Mouse (Mus musculus) forebrain, embryonic 12.5 days (tissue): ENCODE measurements around the gene Dhx58. TPM values are rescaled to one million over a fixed set of nuclear protein-coding genes. Genes with fewer than 3 reads are reported as not detected.
"Not testable (repeated sequence)": the region's sequence is repeated elsewhere in the genome, so short reads cannot be mapped to it uniquely, and the experiment has no call there.

Source experiments
- ATAC-seq: fragments of 200-750 bp; cut with Nextera tagmentation; 2 replicates; pipeline ENCODE4 v1.8.0; 2017; ENCODE audit warnings: moderate TSS enrichment; ENCODE audit not compliant: low FRiP score
- H3K27ac ChIP-seq: fragments of 300-500 bp; sonication (generic); 2 replicates; pipeline ENCODE4 v1.5.1; 2016; ENCODE audit warnings: mild to moderate bottlenecking
- H3K27me3 ChIP-seq: fragments of 300-500 bp; sonication (generic); 2 replicates; pipeline ENCODE4 v1.6.1; 2016; ENCODE audit warnings: mild to moderate bottlenecking
- H3K36me3 ChIP-seq: fragments of 300-500 bp; sonication (generic); replicated peaks from 2 replicates; pipeline ENCODE4 v1.6.1; 2016; ENCODE audit warnings: mild to moderate bottlenecking
- H3K4me1 ChIP-seq: fragments of 300-500 bp; sonication (generic); 2 replicates; pipeline ENCODE4 v1.6.1; 2016
- H3K4me2 ChIP-seq: fragments of 300-500 bp; sonication (generic); 2 replicates; pipeline ENCODE4 v1.6.1; 2016; ENCODE audit warnings: mild to moderate bottlenecking, moderate library complexity
- H3K4me3 ChIP-seq: fragments of 300-500 bp; sonication (generic); replicated peaks from 2 replicates; pipeline ENCODE4 v1.5.1; 2016; ENCODE audit warnings: mild to moderate bottlenecking
- H3K9ac ChIP-seq: fragments of 300-500 bp; sonication (generic); 2 replicates; pipeline ENCODE4 v1.6.1; 2016; ENCODE audit warnings: mild to moderate bottlenecking
- H3K9me3 ChIP-seq: fragments of 300-500 bp; sonication (generic); 2 replicates; pipeline ENCODE4 v1.6.1; 2016
- WGBS: fragments of 180-500 bp; shearing (Covaris S2); methylation state at CpG from one replicate; pipeline ENCODE4 v1.1.7; 2016; 5-methylcytosine and 5-hydroxymethylcytosine counted together
- polyA plus RNA-seq: library from polyadenylated mRNA; unstranded; fragments of >200 nt; fragmentation: Nextera tagmentation; extraction: Ambion mirVana; gene quantifications from 2 replicates; pipeline ENCODE4 v1.2.1, GENCODE M21; 2016

Gene Dhx58
- polyA plus RNA-seq, 1 experiment from 2014 or later: 2.6 TPM

- H3K27me3 ChIP-seq: peaks cover 28% of the 10 kb centered on the region
- H3K4me1 ChIP-seq, H3K4me2 ChIP-seq, H3K27ac ChIP-seq, H3K36me3 ChIP-seq, H3K9ac ChIP-seq, H3K4me3 ChIP-seq, ATAC-seq, H3K9me3 ChIP-seq: not testable (repeated sequence)
- 54% methylated on average over 3 of the region's 3 CpGs for WGBS
Observed at GRCm38 (mm10) chr11:100655589-100655988, 48.5 kb downstream of the Dhx58 start.

DNA sequence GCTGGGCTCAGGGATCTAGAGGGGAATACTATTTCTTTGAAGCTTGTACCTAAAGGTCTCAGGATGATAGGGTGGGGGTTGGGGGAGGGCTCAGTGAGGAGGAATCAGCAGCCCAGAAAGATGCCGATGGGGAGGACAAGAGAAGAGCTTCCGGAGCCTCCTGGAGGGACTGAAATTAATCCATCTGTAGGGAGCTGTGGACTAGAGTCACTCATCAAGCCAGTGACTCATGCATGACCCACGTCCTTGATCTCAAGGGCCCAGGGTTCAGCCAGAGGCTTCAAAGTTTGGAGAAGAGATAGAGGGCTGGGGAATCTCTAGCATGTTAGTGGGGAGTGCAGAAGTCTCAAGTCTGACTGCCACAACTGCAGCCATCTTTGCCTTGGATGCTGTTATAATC is 52.3 kb downstream of the Dhx58 start:
- Histone ChIP-seq H3K4me2 (no peak overlapping the region), H3K36me3 (no peaks in the 10 kb centered on the region), H3K27me3 (peaks cover 50% of the 10 kb centered on the region), H3K4me3 (no peak overlapping the region), H3K4me1 (peaks cover 6% of the 10 kb centered on the region), H3K27ac (no peak overlapping the region), H3K9ac (no peak overlapping the region), H3K9me3 (no peaks in the 10 kb centered on the region)
- ATAC-seq: no peak
- 20% methylated on average over 3 of the region's 3 CpGs for WGBS

DNA sequence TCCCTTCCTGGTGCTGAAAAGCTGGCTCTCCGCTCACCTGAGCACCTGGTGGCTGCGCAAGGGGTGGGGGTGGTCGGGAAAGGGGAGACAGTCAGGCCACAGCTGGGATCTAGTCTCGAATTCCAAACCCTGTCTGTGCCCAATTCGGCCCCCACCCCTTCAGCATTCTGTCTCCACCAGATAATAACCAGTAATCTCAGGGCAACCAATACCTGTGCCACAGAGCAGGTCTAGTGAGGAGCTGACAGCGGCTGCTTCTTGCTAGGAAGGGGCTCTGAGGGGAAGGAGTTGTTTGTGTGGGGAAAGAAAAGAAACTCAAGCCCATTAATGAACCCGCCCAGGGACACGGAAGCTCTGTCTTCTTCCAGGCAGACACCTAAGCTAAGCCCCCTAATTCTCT is 52.9 kb downstream of the Dhx58 start:
- Histone ChIP-seq H3K27me3 (peaks cover 50% of the 10 kb centered on the region), H3K9ac (no peak overlapping the region), H3K36me3 (no peaks in the 10 kb centered on the region), H3K27ac (no peak overlapping the region), H3K9me3 (no peaks in the 10 kb centered on the region), H3K4me3 (no peak overlapping the region), H3K4me1 (0 out of 2 replicates have a peak, but pooled peaks cover under 1% of the 10 kb centered on the region), H3K4me2 (no peak overlapping the region)
- WGBS: 13% methylated on average over 8 of the region's 8 CpGs
- ATAC-seq: no peak

DNA sequence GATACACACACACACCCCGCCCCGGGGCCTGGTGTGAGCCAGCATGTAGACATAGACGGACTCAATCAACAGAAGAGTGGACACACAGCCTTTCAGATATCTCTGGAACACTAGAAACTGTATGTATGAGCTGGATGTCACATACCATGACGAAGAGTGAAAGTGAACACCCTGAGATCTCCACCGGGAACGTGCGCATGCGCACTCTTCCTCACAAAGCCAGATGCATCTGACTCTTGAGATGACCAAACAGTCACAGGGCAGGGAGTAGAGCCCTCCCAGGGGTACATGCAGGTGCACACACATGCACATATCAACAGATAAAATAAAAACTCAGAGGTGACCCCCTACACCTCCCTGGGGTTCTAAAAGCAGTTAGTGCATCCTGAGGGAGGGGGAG is 55.7 kb downstream of the Dhx58 start:
- H3K27me3 ChIP-seq: peaks cover 52% of the 10 kb centered on the region
- H3K9ac ChIP-seq: no peak overlapping the region
- H3K4me3 ChIP-seq: no peak overlapping the region
- H3K4me1 ChIP-seq: no peaks in the 10 kb centered on the region; the same call in 1 of the 2 replicates
- WGBS: 93% methylated on average over 8 of the region's 8 CpGs
- no peak overlapping the region for H3K4me2 ChIP-seq
- H3K36me3 ChIP-seq: no peaks in the 10 kb centered on the region
- H3K9me3 ChIP-seq: no peaks in the 10 kb centered on the region
- H3K27ac ChIP-seq: no peak overlapping the region
- ATAC-seq: no peak

DNA sequence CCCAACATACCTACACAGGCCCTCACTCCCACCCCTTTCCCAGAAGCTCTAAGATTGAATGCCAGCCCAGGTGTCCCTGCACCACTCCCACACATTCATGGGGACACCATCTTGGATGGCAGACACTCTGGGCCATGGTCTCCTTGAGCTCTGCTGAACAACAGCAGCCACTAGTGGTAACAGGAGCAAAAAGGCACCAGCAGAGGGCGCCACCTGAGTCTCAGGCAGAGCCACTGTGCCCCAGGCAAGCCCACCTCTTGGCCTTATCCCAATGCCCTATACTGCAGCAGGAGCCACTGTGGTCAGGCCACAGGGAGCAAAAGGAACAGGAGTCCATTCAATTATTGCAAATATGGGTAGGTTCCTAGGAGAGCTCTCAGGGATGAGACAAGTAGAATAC is 57.8 kb downstream of the Dhx58 start:
- ATAC-seq: no peak
- H3K36me3 ChIP-seq: no peaks in the 10 kb centered on the region
- H3K27me3 ChIP-seq: peaks cover 46% of the 10 kb centered on the region
- no peak overlapping the region for H3K4me3 ChIP-seq
- no peaks in the 10 kb centered on the region; the same call in 1 of the 2 replicates for H3K4me1 ChIP-seq
- H3K27ac ChIP-seq: no peak overlapping the region
- WGBS: 5% methylated on average over 1 of the region's 1 CpGs
- no peaks in the 10 kb centered on the region for H3K9me3 ChIP-seq
- no peak overlapping the region for H3K4me2 ChIP-seq
- no peak overlapping the region for H3K9ac ChIP-seq

Other genes with a start within 250 kb of the Dhx58 start
- gene Klhl11, start 231.5 kb downstream of the Dhx58 start, polyA plus RNA-seq: 13.9 and 16.7 TPM in 2 replicates
- gene Acly, start 176.3 kb downstream of the Dhx58 start, polyA plus RNA-seq: 320 and 356 TPM in 2 replicates
- gene Ttc25, start 158.7 kb downstream of the Dhx58 start, polyA plus RNA-seq: 2.1 and 2.6 TPM in 2 replicates
- 19.4 and 23.4 TPM in 2 replicates for gene Cnp, start 129.4 kb downstream of the Dhx58 start, polyA plus RNA-seq
- 87.1 and 90.2 TPM in 2 replicates for gene Nkiras2, start 85.0 kb downstream of the Dhx58 start, polyA plus RNA-seq
- 299 and 310 TPM in 2 replicates for gene Dnajc7, start 84.1 kb downstream of the Dhx58 start, polyA plus RNA-seq
- 0.12 and 0.61 TPM in 2 replicates for gene Zfp385c, start 11.8 kb downstream of the Dhx58 start, polyA plus RNA-seq
- 65.2 and 65.7 TPM in 2 replicates for gene Kat2a, start 8.2 kb upstream of the Dhx58 start, polyA plus RNA-seq
- gene Hspb9, start 9.6 kb upstream of the Dhx58 start, polyA plus RNA-seq: 0.52 TPM in 1 of 2 replicates, not detected in the other
- 18.2 and 25.2 TPM in 2 replicates for gene Rab5c, start 33.9 kb upstream of the Dhx58 start, polyA plus RNA-seq
- gene Kcnh4, start 55.7 kb upstream of the Dhx58 start, polyA plus RNA-seq: 4.4 and 4.7 TPM in 2 replicates
- 0.36 TPM in 1 of 2 replicates, not detected in the other for gene Hcrt, start 58.7 kb upstream of the Dhx58 start, polyA plus RNA-seq
- 3.1 and 3.3 TPM in 2 replicates for gene Ghdc, start 66.7 kb upstream of the Dhx58 start, polyA plus RNA-seq
- 16.6 and 17.3 TPM in 2 replicates for gene Stat5b, start 146.5 kb upstream of the Dhx58 start, polyA plus RNA-seq
- gene Stat5a, start 155.1 kb upstream of the Dhx58 start, polyA plus RNA-seq: 1.2 and 1.8 TPM in 2 replicates
- gene Stat3, start 235.3 kb upstream of the Dhx58 start, polyA plus RNA-seq: 30.8 and 34.1 TPM in 2 replicates